Mouse (Mus musculus) gastrocnemius, postnatal 25 days (tissue): ENCODE data around the gene Sez6l. TPM values are rescaled to one million over a fixed set of nuclear protein-coding genes. Genes with fewer than 3 reads are reported as not detected.

Experiments
- DNase-seq: peaks from one replicate; pipeline ENCODE4 v3.0.0; 2022
- total RNA-seq, 2 experiments: library from RNA; stranded (reverse); gene quantifications; 1 replicate in 1 of 2; 2 replicates in 1 of 2; pipeline ENCODE4 v1.2.3; 2021

Gene Sez6l
- total RNA-seq, 2 experiments from 2014 or later = not detected

DNA sequence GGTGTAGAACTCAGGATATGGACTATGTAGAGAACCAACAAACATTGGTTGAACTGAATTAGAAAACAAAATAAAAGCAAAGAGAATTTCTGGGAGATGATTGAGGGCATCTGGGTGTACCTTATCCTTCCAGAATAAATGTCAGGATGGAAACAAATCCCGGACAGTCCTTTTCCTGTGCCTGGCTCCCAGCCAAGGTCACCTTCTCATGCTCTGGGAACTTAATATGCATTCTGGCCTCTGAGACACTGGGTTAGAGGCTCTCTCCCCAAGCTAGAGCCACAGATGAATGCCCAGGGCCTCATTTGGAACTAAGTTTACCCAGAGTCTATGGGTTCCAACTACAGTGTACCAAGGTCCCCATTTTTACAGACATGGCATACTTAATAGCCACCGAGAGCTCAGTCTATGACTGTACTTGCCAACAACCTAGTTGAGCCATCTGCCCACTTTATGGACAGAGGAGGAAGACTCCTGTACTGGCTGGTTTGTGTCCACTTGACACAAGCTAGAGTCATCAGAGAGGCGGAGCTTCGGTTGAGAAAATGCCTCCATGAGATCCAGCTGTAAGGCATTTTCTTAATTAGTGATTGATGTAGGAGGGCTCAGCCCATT lies 7.3 kb upstream of the Sez6l start:
- DNase-seq = no peak

DNA sequence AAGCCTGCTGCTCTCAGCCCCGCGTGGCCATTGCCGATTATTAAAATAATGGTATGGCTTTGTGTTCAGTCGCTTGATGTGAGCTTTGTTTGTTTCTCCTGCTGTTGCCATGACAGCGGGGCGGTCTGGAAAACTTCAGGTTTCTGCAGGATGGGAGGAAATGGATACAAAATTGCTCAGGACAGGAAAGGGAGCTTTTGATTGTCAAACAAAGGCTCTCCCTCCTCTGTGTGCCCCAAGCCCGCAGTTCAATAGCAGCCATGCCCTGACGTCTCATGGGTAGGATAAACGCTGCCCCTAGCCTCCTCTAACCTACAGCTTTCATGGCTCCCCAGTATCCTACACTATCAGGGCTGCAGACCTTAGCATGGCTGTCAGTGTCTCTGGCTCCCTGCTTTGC lies 6.3 kb upstream of the Sez6l start:
- DNase-seq = no peak

DNA sequence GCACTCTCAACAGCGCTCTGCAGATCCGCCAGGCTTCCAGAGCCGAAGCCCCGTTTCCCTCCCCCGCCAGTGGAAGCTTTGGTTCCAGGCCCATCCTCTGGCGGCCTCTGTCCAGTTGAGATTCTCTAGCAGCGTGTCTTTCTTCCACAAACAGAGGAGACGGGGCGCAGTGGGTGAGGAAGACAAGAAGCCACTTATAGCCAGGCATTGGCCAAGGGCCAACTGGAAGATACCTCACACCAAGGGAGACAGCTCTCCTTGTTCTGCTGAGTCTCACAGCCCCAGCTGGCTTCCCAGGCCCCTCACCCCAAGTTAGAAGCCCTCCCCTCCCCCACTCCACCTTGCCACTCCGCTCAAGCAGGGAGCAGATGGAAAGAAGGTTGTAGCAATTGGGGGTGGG lies 765 bp upstream of the Sez6l start:
- DNase-seq = no peak

DNA sequence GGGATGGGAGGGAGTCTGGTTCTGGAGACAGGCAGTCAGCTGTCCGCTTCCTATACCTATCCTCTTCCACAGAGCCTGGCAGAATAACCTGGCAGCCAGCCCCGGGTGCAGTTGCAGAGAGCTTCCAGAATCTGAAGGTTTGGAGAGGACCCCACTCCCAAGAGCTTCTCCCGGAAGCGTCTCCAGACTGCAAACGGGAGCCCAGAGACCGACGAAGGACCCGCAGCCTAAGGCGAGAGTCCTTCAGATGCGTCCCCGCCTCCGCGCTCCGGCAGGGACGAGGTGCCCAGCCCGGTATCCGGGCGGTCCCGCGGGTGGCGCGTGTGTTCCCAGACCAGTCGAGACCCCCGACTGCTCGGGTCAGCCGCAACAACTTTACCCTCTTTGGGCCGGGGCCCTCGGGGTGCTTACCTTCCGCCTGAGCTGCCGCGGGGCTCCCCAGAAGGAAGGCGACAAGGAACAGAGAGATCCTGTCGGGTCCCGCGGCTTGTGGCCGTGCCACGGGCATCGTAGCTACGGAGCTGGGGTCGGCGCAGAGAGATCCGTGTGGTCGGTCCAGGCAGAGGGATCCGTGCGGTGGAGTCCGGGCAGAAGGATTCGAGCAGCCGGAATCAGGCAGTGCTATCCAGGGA lies 508 bp downstream of the Sez6l start:
- DNase-seq = no peak

DNA sequence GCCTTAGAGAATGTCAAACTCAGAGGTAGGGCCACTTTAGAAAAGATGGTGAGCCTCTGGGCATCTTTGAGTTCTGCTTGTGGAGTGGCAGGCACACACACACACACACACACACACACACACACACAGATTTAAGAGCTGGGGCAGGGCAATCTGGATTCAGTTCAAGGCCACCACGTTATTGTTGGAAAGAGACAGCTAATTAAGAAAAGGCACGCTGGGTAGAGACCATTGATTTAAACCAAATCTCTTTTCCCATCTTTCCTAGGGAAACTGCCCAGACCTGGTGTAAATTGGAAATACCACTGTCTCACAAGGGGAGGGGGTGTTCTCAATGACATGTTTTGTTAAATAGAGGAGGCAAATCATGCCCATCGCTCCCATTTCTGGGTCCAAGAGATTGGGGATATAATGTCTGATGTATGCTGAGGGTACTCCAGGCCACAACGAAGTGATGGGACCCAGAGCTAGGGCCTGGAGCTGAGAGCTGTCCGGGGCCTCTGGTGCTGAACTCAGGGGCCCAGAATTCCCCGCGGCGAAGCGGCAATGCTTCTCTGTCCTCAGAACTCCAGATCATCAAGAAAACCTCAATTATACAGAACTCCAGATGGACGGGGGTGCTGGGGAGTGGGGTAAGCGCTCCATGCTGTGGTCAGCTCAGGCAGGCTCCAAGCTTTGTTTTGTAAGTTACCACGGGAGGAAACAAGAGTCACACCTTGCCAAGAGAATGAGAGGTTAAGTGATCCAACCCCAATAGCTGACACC lies 1.7 kb downstream of the Sez6l start:
- DNase-seq = no peak

DNA sequence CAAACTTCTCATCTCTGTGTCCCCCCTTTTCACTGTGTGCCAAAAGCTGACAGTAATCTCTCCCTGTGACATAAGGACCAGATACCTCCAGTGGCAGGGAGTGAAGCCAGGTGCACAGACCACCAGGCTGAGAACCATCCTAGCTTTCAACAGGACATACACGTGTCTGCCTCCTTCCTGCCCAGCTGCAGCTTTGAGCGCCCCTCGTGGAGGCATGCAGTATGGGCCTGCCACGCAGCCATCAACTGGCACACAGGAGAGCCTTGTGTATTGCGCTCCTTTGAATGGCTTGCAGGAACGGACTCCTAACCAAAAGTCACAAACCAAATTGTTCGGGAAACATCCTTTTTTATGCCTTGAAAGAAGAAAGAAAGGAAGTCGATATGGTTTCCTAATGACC lies 3.1 kb downstream of the Sez6l start:
- no peak for DNase-seq

DNA sequence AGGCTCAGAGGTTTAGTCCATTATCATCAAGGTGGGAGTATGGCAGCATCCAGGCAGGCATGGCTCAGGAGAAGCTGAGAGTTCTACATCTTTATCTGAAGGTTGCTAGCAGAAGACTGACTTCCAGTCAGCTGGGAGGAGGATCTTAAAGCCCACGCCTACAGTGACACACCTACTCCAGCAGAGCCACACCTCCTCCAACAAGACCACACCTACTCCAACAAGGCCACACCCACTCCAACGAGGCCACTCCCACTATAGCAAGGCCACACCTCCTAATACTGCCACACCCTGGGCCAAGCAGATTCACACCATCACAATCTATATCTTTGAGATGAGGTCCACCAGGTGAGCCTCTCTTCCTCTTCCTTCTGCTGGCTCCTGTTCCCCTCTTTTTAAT lies 4.8 kb downstream of the Sez6l start:
- no peak for DNase-seq

DNA sequence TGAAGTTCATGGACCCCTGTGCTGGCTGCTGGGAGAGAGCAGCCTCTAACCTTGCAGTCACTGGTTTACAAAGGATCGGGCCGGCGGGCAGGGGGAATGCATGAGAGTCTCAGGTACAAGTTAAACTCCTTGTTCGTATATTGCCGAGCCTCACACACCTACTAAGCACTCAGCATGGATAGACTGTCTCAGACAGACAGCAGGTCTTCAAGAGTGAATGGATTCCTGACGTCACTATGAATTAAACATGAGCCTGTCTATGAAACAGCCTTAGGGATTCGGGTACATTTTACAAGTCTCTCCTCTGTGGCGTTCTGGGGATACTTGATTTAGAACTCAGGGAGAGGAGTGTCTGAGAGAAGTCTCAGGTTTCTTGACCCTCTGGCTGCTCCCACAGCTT lies 11.5 kb downstream of the Sez6l start:
- DNase-seq = no peak

DNA sequence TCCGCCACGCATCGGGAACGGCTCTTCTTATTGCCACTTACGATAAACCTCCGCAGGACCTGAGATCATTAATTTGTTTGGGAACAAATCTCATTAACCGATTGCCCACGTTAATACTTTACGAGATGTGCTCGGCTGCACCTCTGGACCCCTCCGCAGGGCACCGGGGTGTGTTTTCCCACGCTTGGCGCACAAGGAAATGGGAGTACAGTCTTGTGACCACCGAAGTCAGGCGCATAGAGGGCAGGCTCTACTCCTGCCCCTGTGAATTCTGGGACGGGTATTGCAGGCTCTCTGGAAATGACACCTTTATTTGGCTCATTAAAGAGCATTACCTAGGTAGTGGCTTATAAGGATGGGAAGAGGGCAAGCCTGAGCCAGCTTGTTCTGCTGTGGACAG lies 11.9 kb downstream of the Sez6l start:
- no peak for DNase-seq

DNA sequence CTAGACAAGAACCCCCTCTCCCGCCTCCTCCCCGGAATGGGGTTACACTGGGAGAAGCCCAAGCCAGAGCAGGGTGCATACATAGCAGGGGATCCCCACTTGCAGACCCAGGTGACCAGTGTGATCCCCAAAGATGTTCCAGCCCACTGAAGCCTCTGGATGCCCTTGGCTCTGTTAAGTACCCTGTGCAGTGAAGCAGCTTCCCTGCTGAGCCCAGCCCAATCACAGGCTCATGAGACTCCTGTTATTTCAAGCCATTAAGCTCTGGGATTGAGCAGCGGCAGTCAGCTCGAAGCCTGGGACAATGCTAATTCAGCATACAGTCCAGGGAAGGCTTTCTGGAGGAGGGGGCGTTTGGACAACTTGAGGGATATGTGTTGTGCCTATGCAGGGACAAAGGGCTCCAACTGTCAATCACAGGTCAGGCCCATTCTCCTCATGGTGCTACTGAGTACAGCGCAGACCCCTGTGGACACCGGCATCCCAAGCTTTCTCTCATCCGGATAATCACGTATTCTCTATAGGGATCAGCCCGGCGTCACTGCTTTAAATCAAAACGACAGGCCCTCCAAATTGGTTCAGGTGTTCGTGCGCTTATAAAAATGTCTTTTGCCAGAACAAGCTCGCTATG lies 16.0 kb downstream of the Sez6l start:
- DNase-seq = no peak

DNA sequence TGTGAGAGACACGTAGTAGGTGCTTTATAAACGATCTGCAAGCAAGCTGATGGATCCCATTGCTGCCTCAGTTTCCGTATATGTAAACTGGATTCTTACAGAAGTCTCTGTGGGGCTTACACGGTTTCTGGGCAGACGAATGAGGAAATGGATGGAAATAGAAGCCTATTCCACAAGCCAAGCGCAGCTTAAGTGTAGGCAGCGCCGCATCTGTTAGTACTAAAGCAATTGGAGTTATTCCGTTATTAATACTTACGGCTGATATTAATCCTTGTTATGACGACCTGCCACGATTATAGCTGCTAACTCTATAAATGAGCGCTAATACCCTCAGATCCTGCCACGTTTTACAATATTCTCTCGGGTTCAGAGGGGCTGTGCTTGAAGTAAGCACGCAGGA lies 16.8 kb downstream of the Sez6l start:
- no peak for DNase-seq

DNA sequence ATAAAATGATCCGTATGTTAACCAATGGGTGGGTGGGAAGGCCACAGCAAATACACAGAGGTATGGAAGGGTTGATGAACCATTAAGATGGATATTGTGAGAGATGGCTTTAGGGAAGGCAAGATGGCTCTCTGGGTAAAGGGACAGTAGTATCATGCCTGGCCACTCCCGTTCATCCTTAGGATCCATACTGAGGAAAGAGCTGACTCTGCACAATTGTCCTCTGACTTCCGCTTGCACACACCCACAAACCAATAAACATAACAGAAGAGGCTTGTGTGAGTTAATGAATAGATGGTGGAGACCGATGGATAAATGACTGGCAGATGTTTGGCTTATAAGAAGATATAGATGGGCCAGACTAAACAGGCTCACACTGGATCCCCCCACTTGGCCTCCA lies 19.6 kb downstream of the Sez6l start:
- no peak for DNase-seq

DNA sequence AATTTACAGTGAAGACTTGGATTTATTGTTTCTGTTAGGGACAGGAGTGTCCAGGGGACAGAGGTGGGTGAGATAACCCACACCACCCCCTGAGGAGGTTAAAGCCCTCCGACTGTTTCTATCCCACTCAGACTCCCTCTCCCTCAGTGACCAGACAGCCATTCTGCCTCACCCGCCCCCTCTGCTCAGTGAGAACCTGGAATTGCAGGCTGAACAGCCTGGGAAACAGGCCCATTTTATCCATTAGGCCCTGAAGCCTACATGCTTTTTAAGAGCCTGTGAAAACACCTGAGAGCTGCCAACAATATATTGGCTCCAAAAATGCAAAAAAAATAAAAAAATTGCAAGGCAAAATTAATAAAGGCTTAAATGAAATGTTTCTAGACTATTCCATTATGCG lies 20.3 kb downstream of the Sez6l start:
- DNase-seq = no peak

DNA sequence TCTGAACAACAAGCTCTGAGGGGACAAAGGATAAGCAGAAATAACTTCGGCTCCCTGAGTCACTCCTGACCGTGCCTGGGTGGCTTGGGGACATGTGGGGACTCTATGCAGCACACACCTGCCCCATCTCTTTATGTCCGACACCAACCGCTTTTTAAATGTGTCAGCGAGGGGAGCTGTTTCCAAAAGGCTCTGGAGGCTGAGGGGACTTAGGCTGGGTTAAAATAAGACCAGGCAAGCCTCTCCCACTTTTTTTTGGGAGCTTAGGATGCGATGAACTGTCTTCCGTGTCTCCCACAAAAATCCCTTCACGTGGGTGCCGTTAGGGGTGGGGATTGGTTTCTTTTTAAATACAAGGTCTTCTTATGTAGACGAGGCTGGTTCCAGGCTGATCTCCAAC lies 22.5 kb downstream of the Sez6l start:
- DNase-seq = no peak

DNA sequence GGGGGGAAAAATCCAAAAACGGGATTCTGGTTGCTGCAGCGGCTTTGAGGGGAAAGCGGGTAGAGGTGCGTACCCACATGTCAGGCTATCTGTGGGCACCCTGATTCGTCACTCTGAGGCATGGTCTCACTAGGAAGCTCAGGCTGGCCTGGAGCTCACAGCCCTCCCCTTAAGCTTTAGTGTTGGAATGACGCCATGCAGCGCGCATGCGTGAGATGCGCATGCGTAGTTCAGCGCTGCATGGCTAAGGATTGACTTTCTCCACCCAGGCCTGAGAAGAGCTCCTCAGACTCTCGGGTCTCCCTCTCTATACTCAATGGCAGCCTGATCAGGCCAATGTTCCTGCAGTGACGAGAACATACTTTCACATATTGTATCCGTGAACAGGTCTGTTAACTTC lies 24.2 kb downstream of the Sez6l start:
- DNase-seq = no peak

DNA sequence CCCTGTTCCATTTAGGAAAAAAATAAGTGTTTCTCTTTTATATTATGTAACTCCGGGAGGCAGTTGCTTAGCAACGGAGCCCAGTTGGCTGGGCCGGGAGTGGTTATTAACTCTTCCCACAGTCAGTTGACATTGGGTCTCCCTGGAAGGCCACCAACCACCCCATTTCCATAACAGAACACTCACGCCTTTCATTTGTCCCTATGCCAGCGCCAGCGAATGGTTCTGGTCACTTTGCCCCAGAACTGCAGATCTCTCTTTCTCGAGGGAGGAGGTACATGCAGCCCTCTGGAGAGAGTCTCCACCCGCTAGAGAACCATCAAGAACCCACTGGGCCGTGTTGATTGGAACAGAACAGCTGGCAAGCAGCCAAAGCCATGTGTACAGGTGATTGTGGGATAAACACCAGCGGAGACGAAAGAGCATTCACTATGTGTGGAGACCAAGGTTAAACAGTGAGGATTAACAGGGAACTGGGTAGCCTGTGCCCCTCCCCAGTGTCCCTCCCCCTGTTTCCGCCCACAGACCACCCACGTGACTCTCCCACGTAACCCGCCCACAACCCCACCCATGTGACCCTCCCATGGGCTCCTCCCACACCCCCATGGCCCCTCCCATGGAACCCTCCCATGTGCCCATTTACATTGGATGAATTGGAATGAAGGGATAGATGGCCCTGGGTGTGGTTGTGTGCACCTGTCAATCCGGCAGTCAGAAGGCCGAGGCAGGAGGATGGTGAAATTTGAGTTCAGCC lies 24.8 kb downstream of the Sez6l start:
- no peak for DNase-seq

DNA sequence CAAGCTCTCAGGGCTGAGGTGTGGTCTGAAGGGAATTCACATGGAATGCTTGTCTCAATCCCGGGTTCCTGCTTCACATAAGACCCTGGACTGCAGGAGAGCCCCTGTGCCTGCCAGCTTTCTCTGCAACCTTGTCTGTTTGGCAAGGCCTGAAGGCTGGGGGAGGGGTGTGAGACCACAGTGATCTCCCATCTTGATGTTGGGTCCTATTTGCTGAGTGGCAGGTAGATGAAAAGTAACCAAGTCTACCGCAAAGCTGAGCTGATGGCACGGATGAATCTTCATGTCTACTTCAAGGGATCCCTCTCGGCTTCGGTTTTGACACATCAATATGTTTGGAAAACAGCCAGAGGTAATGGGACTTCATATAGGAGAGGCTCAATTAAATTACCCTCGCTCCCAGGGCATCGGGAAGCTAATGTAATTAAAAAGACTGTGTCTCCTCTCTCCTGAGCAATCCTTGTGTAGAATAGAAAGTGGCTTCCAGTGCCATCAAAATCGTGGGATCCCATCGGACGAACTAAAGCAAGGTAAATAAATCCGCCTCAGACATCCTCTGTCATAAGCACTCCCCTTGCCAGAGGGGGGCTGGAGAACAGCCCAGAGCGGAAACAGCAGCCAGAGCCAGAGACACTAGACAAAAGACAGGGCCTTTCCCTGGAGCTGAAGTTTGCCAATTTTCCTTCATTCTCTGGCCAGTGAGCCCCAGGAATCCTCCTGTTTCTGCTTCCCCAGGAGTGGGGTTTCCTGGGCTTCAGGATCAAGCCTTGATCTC lies 28.0 kb downstream of the Sez6l start:
- peak; percentile 13 for DNase-seq

DNA sequence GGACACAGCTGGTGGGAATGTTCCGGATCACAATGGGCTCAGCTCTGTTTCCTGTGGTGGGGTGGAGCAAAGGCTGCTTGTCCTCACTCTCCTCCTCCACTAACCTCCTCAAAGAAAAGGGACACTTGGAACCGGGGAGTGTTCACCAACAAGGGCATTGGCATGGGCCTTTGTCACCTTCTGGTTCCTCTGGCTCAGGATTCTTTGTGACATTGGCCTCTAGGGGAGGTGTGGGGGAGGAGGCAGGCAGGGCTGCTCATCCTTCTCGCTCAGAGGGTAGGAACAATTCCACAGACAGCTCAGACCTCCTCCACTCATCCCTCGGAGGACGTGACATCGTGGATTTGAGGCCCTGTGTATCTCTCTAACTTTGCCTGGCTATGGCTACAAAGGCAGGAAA lies 30.2 kb downstream of the Sez6l start:
- no peak for DNase-seq

DNA sequence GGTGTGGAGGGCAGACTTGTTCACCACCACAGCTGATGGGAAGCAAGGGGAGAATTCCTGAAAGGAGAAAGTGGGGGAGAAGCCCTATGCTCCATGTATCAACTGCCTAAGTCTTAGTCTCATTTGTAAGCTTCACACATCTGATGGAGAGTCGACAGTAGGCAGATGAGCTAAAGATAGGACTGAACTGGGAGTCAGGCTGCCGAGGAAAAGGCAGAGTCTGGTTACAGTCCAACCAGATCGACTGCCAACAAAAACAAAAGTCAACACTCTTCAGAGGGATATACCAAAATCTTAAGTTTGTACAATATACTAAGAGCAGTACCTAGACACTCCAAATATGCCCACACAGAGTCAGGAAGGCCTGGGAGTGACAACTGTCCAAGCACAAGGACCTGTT lies 38.7 kb downstream of the Sez6l start:
- DNase-seq = no peak

DNA sequence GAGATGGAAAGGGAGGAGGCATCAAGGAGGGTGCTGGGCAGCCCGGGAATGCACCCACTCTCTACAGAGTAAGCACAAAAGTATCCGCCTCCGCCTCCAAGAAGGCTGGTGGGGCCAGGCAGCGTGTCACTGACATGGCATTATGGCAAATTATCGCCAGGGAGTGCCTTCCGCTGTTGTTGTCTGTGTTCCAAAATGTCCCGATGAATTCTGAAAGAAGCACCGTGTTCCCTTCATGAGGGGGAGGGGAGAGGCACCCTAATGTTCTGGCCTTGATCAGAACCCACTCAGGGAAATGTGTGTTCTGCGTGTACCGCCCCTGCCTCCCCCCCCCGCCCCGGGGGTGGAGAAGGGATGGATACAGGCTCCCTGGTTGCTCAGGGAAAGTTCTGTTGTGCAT lies 41.1 kb downstream of the Sez6l start:
- DNase-seq = no peak

DNA sequence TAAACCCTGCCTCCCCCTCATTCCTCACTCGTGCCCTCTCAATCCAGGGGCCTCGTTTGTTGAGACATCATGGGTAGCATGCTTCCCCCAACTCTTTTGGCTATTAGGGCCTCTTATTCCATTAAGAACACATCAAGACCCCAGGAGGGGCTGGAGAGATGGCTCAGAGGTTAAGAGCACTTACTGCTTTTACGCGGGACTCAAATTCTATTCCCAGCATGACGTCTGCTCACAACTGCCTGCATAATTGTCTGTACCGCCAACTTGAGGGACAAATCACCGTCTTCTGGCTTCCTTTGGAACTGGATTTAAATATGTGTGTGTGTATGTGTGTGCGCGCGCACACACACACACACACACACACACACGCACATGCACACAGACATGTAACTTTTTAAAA lies 42.8 kb downstream of the Sez6l start:
- no peak for DNase-seq
